In the genomic region with DNA sequence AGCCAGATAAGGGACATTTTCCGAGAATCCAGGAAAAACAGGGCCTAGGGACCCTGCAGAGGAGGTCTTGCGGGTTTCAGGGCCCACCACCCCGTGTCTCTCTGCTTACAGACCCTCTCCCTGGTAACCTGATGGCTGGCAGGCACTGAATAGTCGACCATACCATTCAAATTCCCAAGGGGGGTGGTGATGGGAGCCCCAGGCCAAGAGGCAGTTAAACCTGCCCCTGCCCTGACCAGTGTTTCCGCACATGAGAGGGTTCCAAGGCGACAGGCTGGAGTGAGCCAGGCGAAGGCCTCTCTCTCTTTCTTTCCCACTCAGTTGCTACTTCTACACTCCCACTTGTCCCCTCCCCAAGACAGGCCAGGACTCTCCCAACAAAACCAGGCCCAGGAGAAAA, we compare ENCODE assay signal across 15 mouse cellular contexts. TPM values are rescaled to one million over a fixed set of nuclear protein-coding genes. Genes with fewer than 3 reads are reported as not detected.
A peak's percentile ranks its signal among the peaks of the same experiment; 100 is the strongest.
DNase-seq lines count a peak whose midpoint lies in the region; ATAC-seq and TF ChIP-seq lines count a peak whose summit lies in the region.
"Had no signal": no experiment of that assay in that cellular context is flagged by ENCODE, and none has a peak within 500 bp of the region (broad histone marks: within the 10 kb centered on the region; RNA-seq: fewer than 3 reads in every experiment).

A gene (plus strand): TSS at position 278 of the 400 bp plus-strand sequence.

- H3K4me3 ChIP-seq in heart, embryonic 10.5 days: no peak within 1 kb of the TSS
- H3K4me3 ChIP-seq in hindbrain, postnatal 0 days (ENCODE audit: low read length): no peak within 1 kb of the TSS
- no peak within 1 kb of the TSS for H3K4me3 ChIP-seq in midbrain, embryonic 16.5 days (ENCODE audit: low read depth, low read length)
- H3K4me3 ChIP-seq: liver, embryonic 13.5 days had no signal

- H3K4me1 ChIP-seq in heart, embryonic 10.5 days: peaks cover 14% of the 10 kb centered on the region
- H3K4me1 ChIP-seq in hindbrain, postnatal 0 days (ENCODE audit: insufficient read depth, low read length): 0 out of 2 replicates have a peak, but pooled peaks cover under 1% of the 10 kb centered on the region
- H3K4me1 ChIP-seq in midbrain, embryonic 16.5 days (ENCODE audit: control insufficient read depth, insufficient read depth, low read length): 0 out of 2 replicates have a peak, but pooled peaks cover 3% of the 10 kb centered on the region
- H3K4me1 ChIP-seq: liver, embryonic 13.5 days had no signal

- H3K9me3 ChIP-seq in heart, embryonic 10.5 days: no peaks in the 10 kb centered on the region
- no peaks in the 10 kb centered on the region for H3K9me3 ChIP-seq in hindbrain, postnatal 0 days (ENCODE audit: low read length)
- no peaks in the 10 kb centered on the region for H3K9me3 ChIP-seq in midbrain, embryonic 16.5 days (replicated peaks; ENCODE audit: control insufficient read depth, low read length, poor library complexity, severe bottlenecking)
- H3K9me3 ChIP-seq: liver, embryonic 13.5 days had no signal

- DNase-seq in heart, embryonic 10.5 days (ENCODE audit: low spot score): no peak
- DNase-seq in heart, adult 8-10 months (ENCODE audit: low spot score): no peak
- peak; percentile 30 for DNase-seq in embryo, embryonic 9.5 days (ENCODE audit: extremely low spot score)
- DNase-seq in hindbrain, postnatal 0 days (ENCODE audit: low spot score): peak; percentile 55
- no peak for DNase-seq in left cerebral cortex, postnatal 10 days (ENCODE audit: extremely low spot score in 1 of 2, low spot score in 2 of 2)
- DNase-seq in kidney, adult 11 months: no peak
- DNase-seq in adrenal gland, postnatal 25 days: no peak
- DNase-seq: adrenal gland, adult 8-10 months; cerebellum, adult 2 months; gastrocnemius, postnatal 14 days; heart, postnatal 14 days; liver, embryonic 13.5 days had no signal

- no peaks in the 10 kb centered on the region; the same call in 1 of the 2 replicates for H3K27me3 ChIP-seq in heart, embryonic 10.5 days (ENCODE audit: insufficient read depth, poor library complexity, severe bottlenecking)
- H3K27me3 ChIP-seq in hindbrain, postnatal 0 days (ENCODE audit: insufficient read depth, low read length): no peaks in the 10 kb centered on the region
- H3K27me3 ChIP-seq in midbrain, embryonic 16.5 days (ENCODE audit: control insufficient read depth, insufficient read depth, low read depth, low read length): no peaks in the 10 kb centered on the region
- H3K27me3 ChIP-seq: liver, embryonic 13.5 days had no signal

- no peak within 1 kb of the TSS for H3K4me2 ChIP-seq in hindbrain, postnatal 0 days (ENCODE audit: low read depth, low read length)
- peak within 1 kb of the TSS; percentile 31 for H3K4me2 ChIP-seq in midbrain, embryonic 16.5 days (ENCODE audit: low read length)
- H3K4me2 ChIP-seq: liver, embryonic 13.5 days had no signal

- intact Hi-C loops in left cerebral cortex, postnatal 10 days (cut with DNase I): no loop called here

- ATAC-seq in hindbrain, postnatal 0 days: peak; percentile 54
- ATAC-seq in midbrain, embryonic 16.5 days: peak; percentile 56; the same call in 1 of the 2 replicates

- 48% methylated on average over 7 of the region's 7 CpGs for WGBS in heart, embryonic 10.5 days
- WGBS in hindbrain, postnatal 0 days: 41% methylated on average over 7 of the region's 7 CpGs
- 46% methylated on average over 7 of the region's 7 CpGs for WGBS in midbrain, embryonic 16.5 days

- H3K27ac ChIP-seq in heart, embryonic 10.5 days: 0 out of 2 replicates have a peak within 1 kb of the TSS, but pooled peaks have one; percentile 38
- H3K27ac ChIP-seq in hindbrain, postnatal 0 days: peak within 1 kb of the TSS; percentile 42; the same call in 1 of the 2 replicates
- H3K27ac ChIP-seq in midbrain, embryonic 16.5 days (ENCODE audit: low read length): peak within 1 kb of the TSS; percentile 45
- H3K27ac ChIP-seq: liver, embryonic 13.5 days had no signal

- no peaks in the 10 kb centered on the region for H3K36me3 ChIP-seq in heart, embryonic 10.5 days
- H3K36me3 ChIP-seq in hindbrain, postnatal 0 days (ENCODE audit: insufficient read depth, low read length): no peaks in the 10 kb centered on the region
- H3K36me3 ChIP-seq in midbrain, embryonic 16.5 days (ENCODE audit: control insufficient read depth, insufficient read depth, low read length): no peaks in the 10 kb centered on the region
- H3K36me3 ChIP-seq: liver, embryonic 13.5 days had no signal

- no peak within 1 kb of the TSS; the same call in 1 of the 2 replicates for H3K9ac ChIP-seq in hindbrain, postnatal 0 days (replicated peaks; ENCODE audit: low read length)
- no peak within 1 kb of the TSS for H3K9ac ChIP-seq in midbrain, embryonic 16.5 days (ENCODE audit: low read depth, low read length)
- H3K9ac ChIP-seq: liver, embryonic 13.5 days had no signal

- no peak for TF ChIP-seq CTCF in hindbrain, postnatal 0 days (IDR thresholded peaks at IDR 0.05; ENCODE audit: low read depth)

RNA-seq across cellular contexts. Expression of the gene that starts here (rescaled TPM):
- polyA plus RNA-seq in heart, embryonic 10.5 days (2016; fragmentation: Nextera tagmentation; extraction: Ambion mirVana): 0.59 and 0.89 TPM in 2 replicates
- not detected for total RNA-seq in heart, adult 8-10 months (2022)
- total RNA-seq in hindbrain, postnatal 0 days (2014; rRNA removed): 2.4 and 19.4 TPM in 2 replicates
- 8.9 and 12.4 TPM in 2 replicates for polyA plus RNA-seq in hindbrain, postnatal 0 days (2015; fragmentation: Nextera tagmentation; extraction: Ambion mirVana)
- polyA plus RNA-seq in midbrain, embryonic 16.5 days (2015; fragmentation: Nextera tagmentation; extraction: Ambion mirVana): 9.4 and 13.9 TPM in 2 replicates
- 1 to 10 TPM; 1.4 to 2.1 TPM for total RNA-seq in left cerebral cortex, postnatal 10 days (2021)
- not detected in 2 replicates for total RNA-seq in adrenal gland, postnatal 25 days (2021)
- total RNA-seq: adrenal gland, adult 8-10 months; heart, postnatal 14 days; megakaryocyte progenitor cell, adult 5-6 weeks had no signal
- polyA plus RNA-seq: liver, embryonic 13.5 days; testis, adult 2 months had no signal

Comparison
In these comparisons a context has a peak if more than half of its experiments do, and no peak if none do; other contexts are left out.
1. DNase-seq: peak in embryo, embryonic 9.5 days (single experiment) and hindbrain, postnatal 0 days (single experiment); none in heart, embryonic 10.5 days (single experiment), heart, adult 8-10 months (single experiment), left cerebral cortex, postnatal 10 days (0 of 2), kidney, adult 11 months (single experiment) and adrenal gland, postnatal 25 days (single experiment).
2. Peak in every context shown above with its lines, with median percentiles within 50 percentile points of each other: H3K27ac ChIP-seq.